Mouse (Mus musculus) heart, adult 8-10 months (tissue): ENCODE measurements around the gene Cit. TPM values are rescaled to one million over a fixed set of nuclear protein-coding genes. Genes with fewer than 3 reads are reported as not detected.

Experiments
- DNase-seq: peaks from one replicate; pipeline ENCODE4 v3.0.0; 2022; ENCODE audit warnings: low spot score
- total RNA-seq, 4 experiments: library from RNA; stranded (reverse); gene quantifications; 2 replicates each; pipeline ENCODE4 v1.2.4; 2022

The Cit gene
- total RNA-seq, 4 experiments from 2014 or later, result 1.1 to 1.6 (median 1.3) TPM

DNA sequence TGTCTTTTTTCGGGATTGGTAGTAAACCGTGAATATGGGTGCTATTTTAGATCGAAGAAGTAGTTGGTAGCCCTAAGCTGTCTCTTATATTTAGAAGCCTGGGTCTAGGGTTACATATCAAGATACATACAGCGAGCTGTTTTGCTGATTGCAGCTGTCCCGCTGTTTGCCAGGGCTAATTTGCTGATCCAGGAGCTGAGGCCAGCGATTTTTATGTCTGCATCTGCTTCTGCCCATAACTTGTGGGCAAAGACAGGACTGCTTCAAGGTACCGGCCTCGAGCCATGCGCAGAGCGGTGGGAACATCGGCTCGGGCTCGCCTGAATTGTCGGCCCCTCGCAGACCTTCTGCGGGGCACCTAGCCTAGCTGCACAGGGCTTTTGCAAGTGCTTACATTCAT is 191.4 kb downstream of the Cit start:
- no peak for DNase-seq

DNA sequence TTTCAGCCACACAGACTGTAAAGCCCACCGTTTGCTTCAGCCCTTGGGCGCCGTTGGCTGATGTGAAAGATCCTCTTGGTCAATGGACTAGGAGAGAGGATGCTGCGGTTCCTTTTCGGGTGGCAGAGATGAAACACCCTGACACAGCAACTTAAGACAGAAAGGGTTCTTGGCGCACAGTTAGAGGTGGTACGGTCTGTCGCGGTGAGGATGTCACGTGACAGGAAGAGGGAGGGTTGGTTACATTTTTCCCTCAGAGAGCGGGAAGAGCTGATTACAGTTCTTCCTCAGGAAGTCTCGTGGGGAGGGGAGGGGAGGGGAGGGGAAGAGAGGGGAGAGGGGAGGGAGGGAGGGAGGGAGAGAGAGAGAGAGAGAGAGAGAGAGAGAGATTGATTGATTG is 192.7 kb downstream of the Cit start:
- DNase-seq, result no peak

DNA sequence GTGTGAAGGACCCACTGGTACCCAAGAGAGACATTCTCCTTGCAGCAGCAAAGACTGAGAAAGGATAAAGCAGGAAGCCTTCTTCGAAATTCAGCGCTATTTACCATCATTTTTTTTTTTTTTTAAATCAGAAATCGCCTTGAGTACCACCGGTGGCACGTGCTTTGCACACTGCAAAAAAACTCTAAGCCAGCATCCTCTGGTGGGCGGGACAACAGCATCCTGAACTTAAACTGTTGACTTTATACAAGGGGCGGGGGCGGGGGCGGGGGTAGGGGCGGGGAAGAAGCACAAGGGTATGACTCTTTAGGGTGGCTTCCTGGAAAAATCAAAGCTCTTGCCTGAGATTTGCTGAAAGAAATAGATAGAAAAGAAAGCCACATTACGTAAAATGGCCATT is 194.6 kb downstream of the Cit start:
- DNase-seq, result no peak

DNA sequence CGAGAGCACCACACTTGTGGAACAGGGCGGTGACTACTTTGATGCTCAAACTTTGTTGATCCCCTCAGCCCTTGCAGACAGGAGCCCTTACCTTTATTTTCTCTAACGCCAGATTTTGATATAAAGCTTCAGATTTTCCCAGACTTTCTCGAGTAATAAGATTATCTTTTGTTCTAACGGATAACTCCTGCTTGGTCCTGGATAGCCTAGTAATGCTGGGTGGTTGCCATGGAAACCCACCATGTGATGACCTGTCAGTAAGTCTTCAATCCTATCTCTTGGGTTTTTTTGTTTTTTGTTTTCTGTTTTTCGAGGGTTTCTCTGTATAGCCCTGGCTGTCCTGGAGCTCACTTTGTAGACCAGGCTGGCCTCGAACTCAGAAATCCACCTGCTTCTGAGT is 197.2 kb downstream of the Cit start:
- DNase-seq, result no peak

DNA sequence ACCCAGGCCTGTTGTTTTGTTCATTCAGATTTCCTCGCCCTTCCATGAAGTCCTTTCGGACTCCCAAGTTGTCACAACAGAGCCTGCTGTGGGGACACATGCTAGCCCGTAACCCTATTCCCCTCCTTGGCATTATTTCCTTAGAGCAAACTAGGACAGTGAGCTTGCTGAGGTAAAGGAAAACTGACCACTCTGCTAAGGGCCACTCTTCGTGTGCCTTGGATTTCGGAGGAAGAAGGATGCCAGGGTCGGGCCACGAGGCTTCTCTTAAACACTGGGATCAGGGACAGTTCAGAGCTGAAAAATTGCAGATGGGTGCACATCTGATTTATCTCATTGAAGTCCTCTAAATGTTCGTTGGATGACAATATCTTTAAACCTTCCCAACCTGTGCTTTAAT is 200.5 kb downstream of the Cit start:
- no peak for DNase-seq

DNA sequence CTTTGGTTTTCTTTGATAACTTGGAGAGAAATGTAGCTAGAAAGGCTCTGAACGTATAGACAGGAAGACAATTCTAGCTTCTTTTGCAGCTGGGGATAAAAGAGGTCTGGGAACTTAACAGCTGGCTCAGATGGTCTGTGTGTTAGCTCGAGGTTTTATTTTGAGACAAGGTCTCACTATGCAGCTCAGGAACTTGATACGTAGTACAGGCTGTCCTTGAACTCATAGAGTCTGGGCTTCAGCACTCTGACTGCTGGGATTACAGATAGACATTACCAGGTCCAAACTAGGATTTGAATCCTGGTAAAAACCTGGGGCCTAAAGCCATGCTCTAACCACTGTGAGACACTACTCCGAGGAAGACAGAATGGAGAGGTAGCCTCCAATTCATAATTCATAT is 201.2 kb downstream of the Cit start:
- no peak for DNase-seq

DNA sequence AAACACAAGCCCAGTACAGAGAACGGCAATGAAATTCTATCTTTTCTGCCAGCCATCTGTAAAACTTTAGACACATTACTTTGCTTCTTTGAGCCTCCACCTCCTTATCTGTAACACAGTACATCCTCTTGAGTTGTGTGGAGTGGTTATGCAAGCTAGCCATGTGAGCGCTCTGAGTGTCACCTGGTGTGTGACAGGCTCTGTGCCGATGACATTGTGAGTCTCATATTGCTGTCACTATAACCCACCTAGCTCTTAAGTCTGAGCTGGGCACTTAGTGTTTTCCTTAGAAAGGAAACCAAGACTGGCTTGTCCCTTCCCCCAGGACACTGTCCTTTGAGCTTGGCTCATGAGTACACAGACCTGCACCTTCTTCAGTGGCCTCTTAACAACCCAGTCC is 203.2 kb downstream of the Cit start:
- DNase-seq, result no peak

DNA sequence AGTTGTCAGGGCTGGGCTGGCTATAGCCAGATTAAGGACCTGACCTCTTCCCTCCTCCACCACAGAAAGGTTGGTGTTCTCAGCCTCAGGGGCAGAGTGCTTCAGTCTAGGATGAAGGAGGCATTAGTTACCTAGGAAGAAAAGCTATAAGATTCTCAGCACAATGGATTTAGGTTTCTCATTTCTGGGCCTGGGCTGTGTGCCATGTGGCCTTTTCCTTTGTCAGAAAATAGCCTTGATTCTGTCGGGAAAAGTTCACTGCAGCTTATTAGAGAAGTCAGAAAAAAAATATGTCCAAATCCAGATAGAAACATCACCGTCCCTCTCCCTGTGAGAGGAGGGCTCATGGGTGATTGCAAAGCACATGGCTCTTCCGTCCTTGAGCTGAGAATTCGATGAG is 204.7 kb downstream of the Cit start:
- DNase-seq, result no peak

DNA sequence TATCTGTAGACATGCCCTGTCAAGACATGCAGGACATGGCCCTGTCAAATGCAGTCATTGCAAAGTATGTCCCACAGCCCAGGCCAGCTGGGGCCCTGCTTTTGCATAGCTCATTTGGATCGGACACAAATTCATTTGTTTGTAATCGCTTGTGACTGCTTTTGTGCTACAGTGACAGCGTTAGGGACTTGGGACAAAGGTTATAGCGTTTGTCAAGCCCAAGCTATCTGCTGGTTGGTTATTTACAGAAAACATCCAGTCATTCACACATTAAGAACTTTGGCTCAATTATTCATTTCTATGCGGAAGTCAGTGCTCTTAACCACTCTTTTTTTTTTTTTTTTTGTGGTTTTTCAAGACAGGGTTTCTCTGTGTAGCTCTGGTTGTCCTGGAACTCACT is 207.1 kb downstream of the Cit start:
- no peak for DNase-seq

DNA sequence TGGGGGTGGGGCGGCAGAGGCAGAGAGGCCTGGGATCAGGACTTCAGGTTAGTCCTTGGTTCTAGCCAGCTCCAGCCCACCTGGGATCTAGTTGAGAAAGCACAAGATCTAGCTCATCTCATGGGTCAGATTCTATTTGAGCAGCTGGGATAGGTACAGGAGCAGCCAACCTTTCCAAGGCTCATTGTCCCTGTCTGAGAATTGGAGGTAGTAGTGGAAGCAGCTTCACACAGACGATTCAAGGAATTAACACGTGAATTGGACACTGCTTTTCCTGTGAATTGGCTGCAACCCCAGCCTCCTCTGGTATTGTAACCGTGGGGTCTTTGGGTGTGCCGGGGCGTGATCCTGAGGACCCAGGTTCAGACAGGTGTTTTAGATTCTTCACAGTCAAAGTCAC is 207.7 kb downstream of the Cit start:
- no peak for DNase-seq

Other genes with a start within 250 kb of the Cit start
- gene Rab35, start 213.4 kb upstream of the Cit start, total RNA-seq, result 10 to 100 TPM; 42.0 to 48.0 (median 44.0) TPM
- gene Bicdl1, start 113.7 kb upstream of the Cit start, total RNA-seq, result 1 to 10 TPM; 6.2 to 8.9 (median 8.3) TPM
- gene Prkab1, start 179.2 kb downstream of the Cit start, total RNA-seq, result 10 to 100 TPM; 43.4 to 62.6 (median 47.1) TPM
- gene Tmem233, start 238.0 kb downstream of the Cit start, total RNA-seq, result under 1 TPM in 1 of 4 experiments, not detected in 3; 0.14 TPM